In genomic region chr2:166258771-166259180, GRCm38 (mm10) we compare ENCODE assay signal across 11 mouse cellular contexts.
DNase-seq lines count a peak whose midpoint lies in the region; ATAC-seq and TF ChIP-seq lines count a peak whose summit lies in the region.
"Had no signal": no experiment of that assay in that cellular context is flagged by ENCODE, and none has a peak within 500 bp of the region (broad histone marks: within the 10 kb centered on the region; RNA-seq: fewer than 3 reads in every experiment).

No protein-coding gene starts in this region.

- no peak overlapping the region for H3K4me3 ChIP-seq in lung, embryonic 16.5 days (ENCODE audit: low read length)
- H3K4me3 ChIP-seq in lung, adult 2 months (replicated peaks; ENCODE audit: extremely low read depth, low read depth, low read length) = no peak overlapping the region
- H3K4me3 ChIP-seq in hindbrain, embryonic 12.5 days = no peak overlapping the region
- H3K4me3 ChIP-seq: liver, embryonic 15.5 days had no signal

- DNase-seq in embryo, embryonic 10.5 days (ENCODE audit: low spot score) = peak; percentile 42
- DNase-seq in embryo, embryonic 9.5 days (ENCODE audit: extremely low spot score) = no peak
- no peak for DNase-seq in lung, adult 2 months
- peak; percentile 61 for DNase-seq in retina, postnatal 1 day
- DNase-seq in left cerebral cortex, adult 11 months (ENCODE audit: low spot score) = no peak
- DNase-seq in adrenal gland, adult 8-10 months = no peak
- DNase-seq: cerebellum, adult 11 months; thymus, adult 2 months had no signal

- H3K27ac ChIP-seq in lung, embryonic 16.5 days (ENCODE audit: low read length) = no peak overlapping the region
- H3K27ac ChIP-seq in hindbrain, embryonic 12.5 days = peak overlapping the region; percentile 35
- H3K27ac ChIP-seq: liver, embryonic 15.5 days had no signal

- H3K9me3 ChIP-seq in lung, embryonic 16.5 days (ENCODE audit: control insufficient read depth, low read length) = no peaks in the 10 kb centered on the region
- no peaks in the 10 kb centered on the region for H3K9me3 ChIP-seq in hindbrain, embryonic 12.5 days (replicated peaks)
- H3K9me3 ChIP-seq: liver, embryonic 15.5 days had no signal

- TF ChIP-seq POLR2A in lung, adult 2 months (IDR thresholded peaks at IDR 0.05; ENCODE audit: borderline replicate concordance, extremely low read depth, low read depth, low read length) = no peak

- ATAC-seq in lung, embryonic 16.5 days (ENCODE audit: low read depth) = 0 out of 2 replicates have a peak, but pooled peaks have one; percentile 19
- peak; percentile 51; the same call in 1 of the 2 replicates for ATAC-seq in hindbrain, embryonic 12.5 days (ENCODE audit: low FRiP score)

- H3K9ac ChIP-seq in lung, embryonic 16.5 days (ENCODE audit: low read length) = no peak overlapping the region
- no peak overlapping the region for H3K9ac ChIP-seq in hindbrain, embryonic 12.5 days
- H3K9ac ChIP-seq: liver, embryonic 15.5 days had no signal

- H3K4me1 ChIP-seq in lung, embryonic 16.5 days (replicated peaks; ENCODE audit: control insufficient read depth, insufficient read depth, low read length) = peaks cover 13% of the 10 kb centered on the region
- peaks cover 3% of the 10 kb centered on the region; the same call in 1 of the 2 replicates for H3K4me1 ChIP-seq in lung, adult 2 months (ENCODE audit: control insufficient read depth, insufficient read depth, low read length)
- H3K4me1 ChIP-seq in hindbrain, embryonic 12.5 days = peaks cover 49% of the 10 kb centered on the region
- H3K4me1 ChIP-seq: liver, embryonic 15.5 days had no signal

- TF ChIP-seq CTCF in lung, adult 2 months (IDR thresholded peaks at IDR 0.05; ENCODE audit: insufficient read depth, low read length) = no peak

- no peaks in the 10 kb centered on the region; the same call in 1 of the 2 replicates for H3K27me3 ChIP-seq in lung, embryonic 16.5 days (ENCODE audit: control insufficient read depth, insufficient read depth, low read depth, low read length)
- H3K27me3 ChIP-seq in hindbrain, embryonic 12.5 days = peaks cover 11% of the 10 kb centered on the region
- H3K27me3 ChIP-seq: liver, embryonic 15.5 days had no signal

- peak overlapping the region; percentile 2; the same call in 1 of the 2 replicates for H3K4me2 ChIP-seq in lung, embryonic 16.5 days (ENCODE audit: low read depth, low read length)
- peak overlapping the region; percentile 21; the same call in 1 of the 2 replicates for H3K4me2 ChIP-seq in hindbrain, embryonic 12.5 days (replicated peaks)
- H3K4me2 ChIP-seq: liver, embryonic 15.5 days had no signal

- WGBS in lung, embryonic 16.5 days = 14% methylated on average over 7 of the region's 7 CpGs
- WGBS in lung, adult 2 months = 43% methylated on average over 7 of the region's 7 CpGs
- 7% methylated on average over 7 of the region's 7 CpGs for WGBS in hindbrain, embryonic 12.5 days

- H3K36me3 ChIP-seq in lung, embryonic 16.5 days (ENCODE audit: control insufficient read depth, insufficient read depth, low read length) = no peaks in the 10 kb centered on the region
- no peaks in the 10 kb centered on the region for H3K36me3 ChIP-seq in hindbrain, embryonic 12.5 days
- H3K36me3 ChIP-seq: liver, embryonic 15.5 days had no signal

Comparison
In these comparisons a context has a peak if more than half of its experiments do, and no peak if none do; other contexts are left out.
1. DNase-seq: peak in embryo, embryonic 10.5 days (single experiment) and retina, postnatal 1 day (single experiment); none in embryo, embryonic 9.5 days (single experiment), lung, adult 2 months (single experiment), left cerebral cortex, adult 11 months (single experiment) and adrenal gland, adult 8-10 months (single experiment).